Mouse (Mus musculus): ENCODE measurements around the gene Cdkn2c.

The Cdkn2c gene

DNA sequence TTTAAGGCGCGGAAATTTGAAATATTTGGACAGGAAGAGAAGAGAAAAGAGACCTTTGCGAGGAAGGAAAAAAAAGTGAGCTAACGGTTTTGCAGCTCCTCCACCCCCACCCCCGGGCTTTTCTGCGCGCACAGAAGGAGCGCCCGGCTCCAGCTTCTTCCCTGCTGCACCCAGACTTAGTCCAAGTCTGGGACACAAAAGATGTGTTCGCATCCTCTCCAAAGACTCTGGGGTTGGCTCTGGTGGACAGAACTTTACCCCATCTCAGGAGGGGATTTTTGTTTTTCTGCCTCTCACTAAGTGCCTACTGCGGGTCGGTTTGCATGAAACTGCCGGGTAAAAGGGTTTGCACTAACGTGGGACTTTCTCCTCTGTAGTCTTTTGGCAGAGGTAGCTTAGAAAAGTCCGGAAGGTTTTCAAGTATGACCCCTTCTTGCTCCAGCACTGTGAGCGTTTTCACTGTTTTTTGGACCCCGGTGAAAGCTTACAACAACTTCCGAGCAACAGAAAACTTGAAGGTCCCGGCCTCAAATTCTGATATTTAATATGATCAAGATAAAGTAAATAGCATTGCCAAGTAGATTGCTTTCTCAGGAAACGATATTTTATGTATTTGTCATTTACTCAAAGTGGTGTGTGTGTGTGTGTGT, 9.0 kb downstream of the Cdkn2c start:
- no peak for ATAC-seq (ENCODE audit: insufficient number of reproducible peaks, low FRiP score, low TSS enrichment)

DNA sequence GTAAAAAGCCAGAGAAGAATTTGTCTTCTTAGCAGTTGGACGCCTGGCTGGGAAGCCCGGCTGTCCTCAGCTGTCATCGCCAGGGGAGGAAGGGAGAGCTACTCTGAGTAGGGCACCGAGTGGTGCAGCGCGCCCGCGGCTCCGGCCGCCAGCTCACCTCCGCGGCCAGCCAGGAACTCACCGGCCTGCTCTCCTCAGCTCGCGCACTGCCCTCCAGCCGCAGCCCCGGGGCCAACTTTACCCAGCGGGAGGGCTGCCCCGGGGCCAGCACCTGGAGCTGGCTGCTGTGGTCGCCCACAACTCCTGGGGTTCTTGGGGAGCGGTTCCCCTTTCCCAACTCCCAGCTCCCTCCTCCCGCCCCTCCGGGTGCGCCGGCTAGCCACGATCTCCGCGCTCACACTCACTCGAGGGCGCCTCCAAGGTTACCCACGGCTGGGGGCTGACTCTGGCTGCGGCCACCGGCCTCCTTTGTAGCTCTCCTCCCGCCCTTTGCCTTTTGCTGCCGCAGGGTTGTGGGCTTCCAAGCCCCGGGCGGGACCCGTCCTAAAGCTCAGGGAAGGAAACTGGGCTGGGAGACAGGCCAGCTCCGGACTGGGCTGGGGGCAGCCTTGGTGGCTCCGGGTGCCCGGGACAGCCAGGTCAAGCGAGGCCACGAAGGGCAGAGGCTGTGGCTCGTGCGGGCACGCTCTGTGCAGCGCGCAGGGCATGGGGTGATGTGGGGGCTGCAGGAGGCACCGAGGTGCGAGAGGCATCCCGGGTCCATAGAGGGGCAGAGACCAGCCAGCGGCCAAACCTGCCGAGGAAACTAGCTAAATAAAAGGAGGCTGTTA, 9.8 kb downstream of the Cdkn2c start:
- peak; percentile 90 for ATAC-seq (ENCODE audit: insufficient number of reproducible peaks, low FRiP score, low TSS enrichment)

DNA sequence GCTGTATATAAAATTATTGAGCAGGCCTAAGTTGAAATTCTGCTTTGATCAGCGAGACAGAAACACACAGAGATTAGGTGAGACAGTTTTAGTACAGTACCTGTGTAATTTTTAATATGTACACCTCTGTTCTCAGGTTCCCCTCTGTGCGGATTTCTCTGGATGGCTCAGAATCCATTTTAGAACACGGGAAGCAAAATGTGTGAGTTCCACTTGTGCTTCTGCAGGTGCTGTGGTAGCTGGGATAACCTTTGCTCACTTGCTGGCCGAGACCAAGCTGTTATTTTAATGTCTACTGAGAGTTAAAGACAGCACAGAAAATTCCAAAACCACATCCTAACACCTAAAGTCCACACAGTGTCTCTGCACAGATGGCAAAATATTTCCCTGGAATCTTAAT, 10.7 kb downstream of the Cdkn2c start:
- no peak for ATAC-seq (ENCODE audit: insufficient number of reproducible peaks, low FRiP score, low TSS enrichment)

- ATAC-seq (ENCODE audit: insufficient number of reproducible peaks, low FRiP score, low TSS enrichment), result no peak
Observed at GRCm38 (mm10) chr4:109655738-109656137, 11.3 kb downstream of the Cdkn2c start.

DNA sequence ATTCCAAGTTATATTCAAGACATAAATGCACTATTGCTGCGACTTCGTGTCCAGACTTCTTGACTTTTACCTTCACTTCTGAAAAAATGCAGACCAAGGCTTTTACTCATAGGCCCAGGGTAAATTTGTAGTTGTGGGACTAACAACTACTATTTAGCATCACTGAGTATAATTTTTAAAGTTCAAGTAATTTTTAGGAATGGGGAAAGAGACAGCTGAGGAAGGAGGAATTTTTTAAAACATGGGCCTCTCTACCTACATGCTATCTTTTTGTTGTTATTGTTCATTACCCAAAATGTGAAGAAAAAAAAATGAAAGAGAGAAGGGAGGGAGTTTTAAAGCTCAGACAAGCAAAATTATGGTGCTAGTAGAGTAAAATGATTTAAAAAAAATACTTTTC, 12.3 kb downstream of the Cdkn2c start:
- ATAC-seq (ENCODE audit: insufficient number of reproducible peaks, low FRiP score, low TSS enrichment), result no peak

DNA sequence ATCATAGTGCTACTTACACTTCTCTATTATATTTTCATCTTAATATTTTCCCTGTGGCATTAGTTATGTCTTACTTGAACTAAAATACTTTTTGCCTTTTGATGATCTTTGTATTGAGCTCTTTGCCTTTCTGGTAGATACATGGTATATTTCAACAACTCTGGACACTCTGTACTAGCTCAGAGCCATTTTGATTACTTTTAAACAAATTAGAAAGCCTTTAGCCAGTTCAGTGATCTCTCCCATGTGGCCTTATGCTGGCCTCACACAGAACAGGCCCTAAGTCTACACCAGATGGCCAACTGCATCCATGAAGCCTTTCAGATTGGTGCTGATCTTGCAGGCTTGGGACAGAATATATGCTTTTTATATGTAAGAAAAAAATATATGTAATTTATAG, 13.7 kb downstream of the Cdkn2c start:
- ATAC-seq (ENCODE audit: insufficient number of reproducible peaks, low FRiP score, low TSS enrichment), result no peak

GRCm38 (mm10) chr4:109649331-109649730, 17.7 kb downstream of the Cdkn2c start:
- no peak for ATAC-seq (ENCODE audit: insufficient number of reproducible peaks, low FRiP score, low TSS enrichment)

- no peak for ATAC-seq (ENCODE audit: insufficient number of reproducible peaks, low FRiP score, low TSS enrichment)
Observed at GRCm38 (mm10) chr4:109647281-109647680, 19.7 kb downstream of the Cdkn2c start.

DNA sequence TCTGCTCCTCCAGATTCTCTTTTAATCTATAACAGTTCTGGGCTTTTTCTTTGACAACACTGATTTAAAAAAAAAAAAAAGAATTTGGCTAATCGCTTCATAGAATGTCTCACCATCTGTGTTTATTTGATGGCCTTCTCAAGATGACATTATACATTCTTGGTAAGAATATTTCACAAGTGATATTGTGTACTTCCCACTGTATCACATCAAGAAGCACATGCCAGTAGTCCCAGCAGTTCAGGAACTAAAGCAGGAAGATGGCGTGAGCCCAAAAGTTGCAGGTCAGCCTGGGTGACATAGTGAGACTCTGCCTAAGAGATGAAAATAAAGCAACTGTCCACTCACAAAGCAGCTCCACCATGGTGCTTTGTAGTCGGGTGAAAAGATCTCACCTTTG, 25.5 kb downstream of the Cdkn2c start:
- no peak for ATAC-seq (ENCODE audit: insufficient number of reproducible peaks, low FRiP score, low TSS enrichment)

DNA sequence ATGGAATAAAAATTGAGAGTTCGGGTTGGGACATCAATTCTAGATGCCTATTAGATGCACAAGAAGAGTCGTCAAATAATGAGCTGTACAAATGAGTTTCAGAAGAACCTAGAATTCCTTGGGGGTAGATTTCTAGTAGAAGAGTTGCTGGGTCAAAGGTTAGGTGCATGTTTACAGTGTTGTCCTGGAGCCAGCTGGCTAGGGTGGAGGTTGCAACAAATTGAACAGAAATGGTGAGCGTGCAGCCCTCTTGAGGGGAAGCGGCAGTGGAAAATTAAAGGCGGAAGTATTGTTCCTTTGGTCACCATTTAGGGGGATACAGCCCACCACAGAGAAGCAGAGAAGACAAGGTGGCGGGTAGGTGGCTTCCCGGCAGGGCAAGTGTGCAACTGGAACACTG, 26.8 kb downstream of the Cdkn2c start:
- ATAC-seq (ENCODE audit: insufficient number of reproducible peaks, low FRiP score, low TSS enrichment), result no peak

DNA sequence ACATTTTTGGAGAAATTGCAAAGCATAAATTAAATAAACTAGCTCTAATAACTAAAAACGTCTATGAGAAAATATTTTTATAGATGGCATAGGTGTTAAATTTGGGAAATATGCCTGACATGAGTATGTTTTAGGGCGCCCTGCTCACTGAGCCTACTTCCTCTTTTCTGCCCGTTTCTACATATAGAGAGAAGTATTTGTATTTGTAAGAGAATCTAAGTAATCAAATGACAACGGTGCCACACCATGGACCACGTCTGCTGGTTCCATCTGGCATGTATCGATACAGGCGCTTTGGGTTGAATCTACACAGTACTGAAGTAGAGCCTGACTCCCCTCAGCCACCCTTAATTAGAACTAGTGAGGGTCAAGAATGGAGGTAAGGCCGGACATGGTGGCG, 27.6 kb downstream of the Cdkn2c start:
- ATAC-seq (ENCODE audit: insufficient number of reproducible peaks, low FRiP score, low TSS enrichment), result no peak

- no peak for ATAC-seq (ENCODE audit: insufficient number of reproducible peaks, low FRiP score, low TSS enrichment)
Observed at GRCm38 (mm10) chr4:109634971-109635370, 32.0 kb downstream of the Cdkn2c start.

DNA sequence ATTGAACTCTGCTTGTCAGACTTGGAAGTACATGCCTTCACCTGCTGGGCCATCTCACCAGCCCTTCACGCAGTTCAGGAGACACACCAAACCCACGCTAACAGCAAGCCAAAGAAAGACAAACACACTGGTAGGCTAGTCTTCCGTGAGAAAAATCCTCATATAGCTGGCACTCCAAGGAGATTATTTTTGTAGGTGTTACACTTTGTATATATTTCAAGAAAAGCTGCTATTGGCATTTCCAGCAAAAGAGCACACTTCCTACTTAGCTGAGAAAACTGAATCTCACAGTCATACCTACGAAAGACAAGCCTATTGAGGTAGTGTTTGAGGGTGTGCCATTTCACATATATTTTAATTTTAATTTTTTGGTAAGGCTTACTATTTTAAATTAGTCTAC, 36.0 kb downstream of the Cdkn2c start:
- no peak for ATAC-seq (ENCODE audit: insufficient number of reproducible peaks, low FRiP score, low TSS enrichment)

- ATAC-seq (ENCODE audit: insufficient number of reproducible peaks, low FRiP score, low TSS enrichment), result no peak
Observed at GRCm38 (mm10) chr4:109630215-109630614, 36.8 kb downstream of the Cdkn2c start.

GRCm38 (mm10) chr4:109612596-109612995, 54.4 kb downstream of the Cdkn2c start:
- ATAC-seq (ENCODE audit: insufficient number of reproducible peaks, low FRiP score, low TSS enrichment), result no peak

All from cerebellum, adult (tissue).